Mouse (Mus musculus) lung, adult 2 months (tissue): Measurements from ENCODE around the gene Man1c1.

ENCODE experiments used
- CTCF ChIP-seq: fragments of 200-500 bp; IDR thresholded peaks from 2 replicates; pipeline ENCODE4 v1.5.1; 2011; ENCODE audit warnings: mild to moderate bottlenecking, low read length, control low read depth; ENCODE audit not compliant: insufficient read depth
- POLR2A ChIP-seq: fragments of 200-500 bp; IDR thresholded peaks from 2 replicates; pipeline ENCODE4 v1.6.1; 2011; ENCODE audit warnings: low read depth, mild to moderate bottlenecking, control low read depth, low read length, borderline replicate concordance; ENCODE audit errors: extremely low read depth

GRCm38 (mm10) chr4:134543261-134543660, 160.8 kb downstream of the Man1c1 start:
- TF ChIP-seq POLR2A (no peak), CTCF (peak; percentile 94)
